ENCODE assay signal across 10 mouse cellular contexts in the genomic region with DNA sequence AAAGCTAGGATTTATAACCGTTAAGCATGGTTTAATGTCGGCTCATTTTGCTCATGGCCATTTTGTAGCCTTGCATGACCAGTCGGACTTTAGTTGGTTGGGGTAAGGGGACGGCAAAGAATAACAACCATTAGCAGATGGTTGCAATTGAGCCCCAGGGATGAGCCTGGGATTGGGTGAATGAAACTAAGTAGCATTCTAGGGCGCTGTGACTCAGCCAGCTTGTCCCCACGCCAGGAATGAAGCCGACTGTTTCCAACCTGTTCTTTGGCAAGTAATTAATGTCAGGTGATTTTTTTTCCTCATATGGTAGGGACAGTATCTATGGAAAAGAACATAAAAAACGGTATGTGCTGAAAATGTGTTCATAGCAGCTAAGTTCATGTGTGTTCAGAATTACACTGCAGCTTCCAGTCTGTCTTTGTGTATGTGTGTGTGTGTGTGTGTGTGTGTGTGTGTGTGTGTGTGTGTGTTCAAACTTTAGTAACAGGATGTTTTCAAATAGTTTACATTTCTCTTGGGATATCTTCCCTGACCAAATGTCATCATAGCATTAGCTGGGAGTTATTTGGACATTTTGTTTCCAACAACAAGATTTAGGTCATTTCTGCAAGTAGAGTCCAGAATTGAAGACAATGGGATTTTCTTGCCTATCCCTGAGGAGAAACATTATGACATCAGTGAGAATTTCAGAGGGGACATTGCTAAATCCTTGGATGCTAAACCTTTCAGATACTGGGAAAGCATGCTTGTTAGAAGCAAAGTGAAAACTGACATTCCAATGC.
A peak's percentile ranks its signal among the peaks of the same experiment; 100 is the strongest.
DNase-seq lines count a peak whose midpoint lies in the region; ATAC-seq lines count a peak whose summit lies in the region.
"Had no signal": no experiment of that assay in that cellular context is flagged by ENCODE, and none has a peak within 500 bp of the region (broad histone marks: within the 10 kb centered on the region; RNA-seq: fewer than 3 reads in every experiment).

No protein-coding gene starts in this region.

- H3K9me3 ChIP-seq in heart, embryonic 12.5 days (replicated peaks): no peaks in the 10 kb centered on the region
- no peaks in the 10 kb centered on the region for H3K9me3 ChIP-seq in midbrain, embryonic 15.5 days
- H3K9me3 ChIP-seq: heart, embryonic 15.5 days had no signal

- H3K9ac ChIP-seq in heart, embryonic 12.5 days: no peak overlapping the region
- H3K9ac ChIP-seq in midbrain, embryonic 15.5 days: no peak overlapping the region
- H3K9ac ChIP-seq: heart, embryonic 15.5 days had no signal

- H3K27ac ChIP-seq in heart, embryonic 12.5 days (ENCODE audit: poor library complexity, severe bottlenecking): no peak overlapping the region
- H3K27ac ChIP-seq in midbrain, embryonic 15.5 days: no peak overlapping the region
- H3K27ac ChIP-seq: heart, embryonic 15.5 days had no signal

- peak; percentile 96 for DNase-seq in heart, adult 11 months
- peak; percentile 8 for DNase-seq in right cerebral cortex, postnatal 25 days
- no peak for DNase-seq in right cerebral cortex, adult 18-20 months
- peak; percentile 32 for DNase-seq in gastrocnemius, postnatal 10 days
- DNase-seq in embryo, embryonic 10.5 days (ENCODE audit: low spot score): no peak
- no peak for DNase-seq in spleen, postnatal 10 days (ENCODE audit: low spot score in 2 of 2)
- DNase-seq: lung, adult 18-20 months had no signal

- H3K27me3 ChIP-seq in heart, embryonic 12.5 days (replicated peaks): no peaks in the 10 kb centered on the region
- no peaks in the 10 kb centered on the region for H3K27me3 ChIP-seq in midbrain, embryonic 15.5 days (replicated peaks)
- H3K27me3 ChIP-seq: heart, embryonic 15.5 days had no signal

- no peaks in the 10 kb centered on the region for H3K36me3 ChIP-seq in heart, embryonic 12.5 days
- H3K36me3 ChIP-seq in midbrain, embryonic 15.5 days (replicated peaks): no peaks in the 10 kb centered on the region
- H3K36me3 ChIP-seq: heart, embryonic 15.5 days had no signal

- H3K4me1 ChIP-seq in heart, embryonic 12.5 days (replicated peaks): no peaks in the 10 kb centered on the region
- H3K4me1 ChIP-seq in midbrain, embryonic 15.5 days: no peaks in the 10 kb centered on the region

- H3K4me2 ChIP-seq in heart, embryonic 12.5 days: no peak overlapping the region
- H3K4me2 ChIP-seq in midbrain, embryonic 15.5 days: no peak overlapping the region
- H3K4me2 ChIP-seq: heart, embryonic 15.5 days had no signal

- H3K4me3 ChIP-seq in heart, embryonic 12.5 days: no peak overlapping the region
- no peak overlapping the region for H3K4me3 ChIP-seq in midbrain, embryonic 15.5 days
- H3K4me3 ChIP-seq: heart, embryonic 15.5 days had no signal

- 78% methylated on average over 8 of the region's 8 CpGs for WGBS in heart, embryonic 12.5 days
- WGBS in midbrain, embryonic 15.5 days: 84% methylated on average over 8 of the region's 8 CpGs

- ATAC-seq in heart, embryonic 12.5 days (ENCODE audit: insufficient number of reproducible peaks, low FRiP score): no peak
- ATAC-seq in midbrain, embryonic 15.5 days (replicated peaks): no peak

Comparison
In these comparisons a context has a peak if more than half of its experiments do, and no peak if none do; other contexts are left out.
1. DNase-seq: peak in heart, adult 11 months (single experiment), right cerebral cortex, postnatal 25 days (single experiment) and gastrocnemius, postnatal 10 days (single experiment); none in right cerebral cortex, adult 18-20 months (single experiment), embryo, embryonic 10.5 days (single experiment) and spleen, postnatal 10 days (0 of 2).